Mouse (Mus musculus) forebrain, embryonic 14.5 days (tissue): ENCODE measurements at regions not wholly inside any gene's neighbourhood (a gene's known extent, or its start where the extent isn't known, plus 50 kb on each side); places are given as distances from the start of the nearest gene placed in this dataset.

Experiments
- ATAC-seq: fragments of 200-750 bp; cut with Nextera tagmentation; 2 replicates; pipeline ENCODE4 v1.8.0; 2017; ENCODE audit warnings: mild to moderate bottlenecking, moderate library complexity
- DNase-seq: peaks from one replicate; pipeline ENCODE4 v3.0.0-alpha.2; 2015; ENCODE audit warnings: low spot score
- H3K27ac ChIP-seq: fragments of 300-500 bp; sonication (generic); 2 replicates; pipeline ENCODE4 v1.5.1; 2014; ENCODE audit warnings: low read depth, mild to moderate bottlenecking, control low read depth, low read length, moderate library complexity
- H3K27me3 ChIP-seq: fragments of 300-500 bp; sonication (generic); replicated peaks from 2 replicates; pipeline ENCODE4 v1.6.1; 2014; ENCODE audit warnings: low read length, control low read depth, mixed read lengths; ENCODE audit not compliant: control insufficient read depth, insufficient read depth
- H3K36me3 ChIP-seq: fragments of 300-500 bp; sonication (generic); 2 replicates; pipeline ENCODE4 v1.6.1; 2014; ENCODE audit warnings: low read length, control low read depth; ENCODE audit not compliant: control insufficient read depth, insufficient read depth
- H3K4me1 ChIP-seq: fragments of 300-500 bp; sonication (generic); 2 replicates; pipeline ENCODE4 v1.6.1; 2014; ENCODE audit warnings: antibody characterized with exemption, low read length, control low read depth; ENCODE audit not compliant: control insufficient read depth, insufficient read depth
- H3K4me2 ChIP-seq: fragments of 300-500 bp; sonication (generic); 2 replicates; pipeline ENCODE4 v1.6.1; 2014; ENCODE audit warnings: mild to moderate bottlenecking, control low read depth, low read length
- H3K4me3 ChIP-seq: fragments of 300-500 bp; sonication (generic); 2 replicates; pipeline ENCODE4 v1.5.1; 2014; ENCODE audit warnings: low read depth, low read length, control low read depth
- H3K9ac ChIP-seq: fragments of 300-500 bp; sonication (generic); 2 replicates; pipeline ENCODE4 v1.6.1; 2014; ENCODE audit warnings: mild to moderate bottlenecking, low read length, control low read depth, moderate library complexity
- H3K9me3 ChIP-seq: fragments of 300-500 bp; sonication (generic); replicated peaks from 2 replicates; pipeline ENCODE4 v1.6.1; 2016; ENCODE audit warnings: low read length, control low read depth, mixed read lengths; ENCODE audit not compliant: control insufficient read depth
- WGBS: fragments of 180-500 bp; shearing (Covaris S2); extraction: QIAGEN DNeasy Blood & Tissue Kit; methylation state at CpG from one replicate; pipeline ENCODE4 v1.1.7; 2014; 5-methylcytosine and 5-hydroxymethylcytosine counted together

GRCm38 (mm10) chr5:69877100-69877499 is 285.0 kb upstream of the Gnpda2 start:
- Histone ChIP-seq H3K4me1 (no peaks in the 10 kb centered on the region), H3K36me3 (no peaks in the 10 kb centered on the region), H3K4me2 (no peak overlapping the region), H3K27me3 (no peaks in the 10 kb centered on the region), H3K9ac (no peak overlapping the region), H3K9me3 (no peaks in the 10 kb centered on the region), H3K27ac (no peak overlapping the region), H3K4me3 (no peak overlapping the region)
- WGBS: 73% methylated on average over 4 of the region's 4 CpGs
- DNase-seq (peak; percentile 7), ATAC-seq (no peak)

GRCm38 (mm10) chr5:69863027-69863426 is 270.9 kb upstream of the Gnpda2 start:
- no peaks in the 10 kb centered on the region for H3K4me1 ChIP-seq
- no peaks in the 10 kb centered on the region for H3K9me3 ChIP-seq
- H3K36me3 ChIP-seq: no peaks in the 10 kb centered on the region
- DNase-seq: peak; percentile 6
- H3K27me3 ChIP-seq: no peaks in the 10 kb centered on the region
- 72% methylated on average over 3 of the region's 3 CpGs for WGBS
- no peak overlapping the region for H3K9ac ChIP-seq
- no peak overlapping the region for H3K4me2 ChIP-seq
- no peak overlapping the region for H3K27ac ChIP-seq
- ATAC-seq: no peak
- no peak overlapping the region for H3K4me3 ChIP-seq

- Histone ChIP-seq H3K4me2 (no peak overlapping the region), H3K36me3 (no peaks in the 10 kb centered on the region), H3K27me3 (no peaks in the 10 kb centered on the region), H3K9me3 (no peaks in the 10 kb centered on the region), H3K4me3 (no peak overlapping the region), H3K27ac (no peak overlapping the region), H3K9ac (no peak overlapping the region), H3K4me1 (no peaks in the 10 kb centered on the region)
- WGBS: 59% methylated on average over 1 of the region's 1 CpGs
- DNase-seq: no peak
- no peak for ATAC-seq
Measured at GRCm38 (mm10) chr5:69844809-69845208, 252.7 kb upstream of the Gnpda2 start.

DNA sequence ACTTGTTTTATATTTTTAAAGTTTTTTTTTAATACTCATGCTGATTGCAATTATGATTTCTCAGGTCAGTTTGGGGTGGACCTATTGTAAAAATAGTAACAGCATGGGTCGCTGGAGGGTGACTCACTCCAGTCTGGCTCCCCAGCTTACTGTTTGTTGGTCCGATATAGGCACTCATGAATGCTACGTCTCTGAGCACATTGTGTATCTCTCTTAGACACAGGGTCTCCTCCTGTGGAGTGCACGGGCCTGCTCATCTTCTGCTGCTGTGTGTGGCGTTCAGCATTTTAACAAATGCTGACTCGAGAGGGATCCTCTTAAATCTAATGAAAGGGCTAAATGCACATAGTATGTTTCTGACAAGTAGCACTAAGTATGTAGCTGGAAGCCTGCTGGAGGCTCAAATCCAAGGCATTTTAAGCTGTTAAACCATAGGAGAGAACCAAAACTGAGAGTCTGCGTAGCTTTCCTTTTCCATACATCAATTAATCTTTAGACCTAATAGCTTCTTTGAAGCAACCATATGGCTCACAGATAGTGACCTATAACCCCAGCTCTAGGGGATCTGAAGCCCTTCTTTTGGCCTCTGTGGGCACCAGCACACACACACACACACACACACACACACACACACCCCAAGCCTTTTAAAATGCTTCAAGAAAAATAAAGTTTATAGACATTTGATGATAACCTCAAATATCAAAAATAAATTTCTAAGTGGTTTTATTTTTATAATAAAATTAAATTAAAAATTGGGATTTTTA is 246.0 kb upstream of the Gnpda2 start:
- Histone ChIP-seq H3K27ac (no peak overlapping the region), H3K9me3 (no peaks in the 10 kb centered on the region), H3K36me3 (no peaks in the 10 kb centered on the region), H3K4me3 (no peak overlapping the region), H3K27me3 (no peaks in the 10 kb centered on the region), H3K4me2 (no peak overlapping the region), H3K9ac (no peak overlapping the region), H3K4me1 (no peaks in the 10 kb centered on the region)
- DNase-seq (no peak), ATAC-seq (no peak)
- WGBS: 81% methylated on average over 7 of the region's 7 CpGs

- H3K4me2 ChIP-seq: no peak overlapping the region
- H3K27ac ChIP-seq: no peak overlapping the region
- ATAC-seq: no peak
- H3K4me1 ChIP-seq: no peaks in the 10 kb centered on the region
- H3K4me3 ChIP-seq: no peak overlapping the region
- no peak overlapping the region for H3K9ac ChIP-seq
- H3K27me3 ChIP-seq: no peaks in the 10 kb centered on the region
- DNase-seq: no peak
- WGBS: 90% methylated on average over 8 of the region's 8 CpGs
- no peaks in the 10 kb centered on the region for H3K9me3 ChIP-seq
- no peaks in the 10 kb centered on the region for H3K36me3 ChIP-seq
Measured at GRCm38 (mm10) chr5:69836356-69836755, 244.2 kb upstream of the Gnpda2 start.

DNA sequence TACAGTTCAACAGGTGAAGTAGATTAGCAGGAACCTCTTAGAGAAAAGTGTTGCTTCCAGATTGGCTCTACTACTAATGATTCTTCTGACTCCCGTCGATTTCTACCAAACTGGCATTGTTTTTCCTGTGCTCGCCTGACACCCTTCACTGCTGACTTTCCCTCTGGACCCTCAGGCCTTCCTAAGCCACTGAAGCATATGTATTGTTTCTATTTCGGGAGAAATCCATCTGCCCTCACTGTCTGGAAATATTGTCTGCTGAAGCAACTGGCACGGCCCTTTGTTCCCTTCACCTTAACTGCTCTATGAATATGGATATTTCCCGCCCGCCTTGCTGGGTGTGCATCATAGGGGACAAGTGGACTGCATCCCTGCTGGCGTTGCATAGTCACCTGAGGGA is 243.0 kb upstream of the Gnpda2 start:
- Histone ChIP-seq H3K9ac (no peak overlapping the region), H3K27ac (no peak overlapping the region), H3K9me3 (no peaks in the 10 kb centered on the region), H3K4me2 (no peak overlapping the region), H3K4me1 (no peaks in the 10 kb centered on the region), H3K4me3 (no peak overlapping the region), H3K27me3 (no peaks in the 10 kb centered on the region), H3K36me3 (no peaks in the 10 kb centered on the region)
- 82% methylated on average over 8 of the region's 8 CpGs for WGBS
- DNase-seq (peak; percentile 3), ATAC-seq (no peak)

DNA sequence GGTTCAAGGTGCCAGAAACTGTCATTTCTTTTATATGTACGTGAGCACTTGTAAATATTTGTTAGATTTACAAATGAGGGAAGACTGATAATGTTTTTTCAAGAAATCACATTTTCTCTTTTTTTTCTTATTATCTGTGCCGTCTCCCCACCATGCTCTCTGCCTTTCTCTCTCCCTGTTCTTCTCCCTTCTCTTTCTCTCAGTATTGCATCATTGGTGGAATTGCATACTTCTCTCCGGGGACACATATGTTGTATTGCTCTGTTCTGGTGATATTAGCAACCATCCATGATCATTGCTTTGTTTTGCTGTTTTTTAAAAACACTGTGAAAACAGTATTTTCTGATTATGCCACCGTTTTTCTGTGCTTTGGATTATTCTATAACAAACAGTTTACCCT is 225.6 kb upstream of the Gnpda2 start:
- no peak overlapping the region for H3K9ac ChIP-seq
- no peaks in the 10 kb centered on the region for H3K4me1 ChIP-seq
- no peak overlapping the region for H3K27ac ChIP-seq
- H3K36me3 ChIP-seq: no peaks in the 10 kb centered on the region
- no peaks in the 10 kb centered on the region for H3K9me3 ChIP-seq
- H3K4me3 ChIP-seq: no peak overlapping the region
- H3K27me3 ChIP-seq: no peaks in the 10 kb centered on the region
- 74% methylated on average over 4 of the region's 4 CpGs for WGBS
- DNase-seq (no peak), ATAC-seq (no peak)
- no peak overlapping the region for H3K4me2 ChIP-seq

GRCm38 (mm10) chr5:69817035-69817434 is 224.9 kb upstream of the Gnpda2 start:
- WGBS: 73% methylated on average over 5 of the region's 5 CpGs
- Histone ChIP-seq H3K9me3 (no peaks in the 10 kb centered on the region), H3K36me3 (no peaks in the 10 kb centered on the region), H3K4me3 (no peak overlapping the region), H3K27ac (no peak overlapping the region), H3K27me3 (no peaks in the 10 kb centered on the region), H3K9ac (no peak overlapping the region), H3K4me1 (no peaks in the 10 kb centered on the region), H3K4me2 (no peak overlapping the region)
- ATAC-seq: no peak
- DNase-seq: no peak

DNA sequence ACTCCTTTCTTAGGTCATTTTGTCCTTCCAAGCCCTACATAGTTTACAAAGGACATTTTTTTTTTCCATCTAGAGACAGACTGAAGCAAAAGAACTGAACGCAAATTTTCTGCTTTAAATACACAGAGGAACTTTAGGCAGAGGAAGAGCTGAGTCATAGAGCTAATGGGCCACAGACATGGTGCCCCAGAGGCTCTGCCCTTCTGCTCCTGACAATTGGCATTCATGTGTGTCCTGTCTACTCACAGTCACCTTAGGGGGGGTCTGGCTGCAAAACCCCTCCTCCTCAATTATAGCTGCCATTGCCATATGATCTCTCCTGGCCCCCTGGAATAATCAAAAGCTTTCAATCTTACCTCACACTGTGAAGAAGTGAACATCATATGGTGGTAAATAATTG is 223.2 kb upstream of the Gnpda2 start:
- Histone ChIP-seq H3K4me1 (no peaks in the 10 kb centered on the region), H3K27ac (no peak overlapping the region), H3K9ac (no peak overlapping the region), H3K9me3 (no peaks in the 10 kb centered on the region), H3K27me3 (no peaks in the 10 kb centered on the region), H3K36me3 (no peaks in the 10 kb centered on the region), H3K4me2 (no peak overlapping the region), H3K4me3 (no peak overlapping the region)
- no peak for DNase-seq
- no peak for ATAC-seq
- 3% methylated on average over 1 of the region's 1 CpGs for WGBS
